Mouse (Mus musculus) lung, adult 2 months (tissue): ENCODE results near the gene Vwa7. TPM values are rescaled to one million over a fixed set of nuclear protein-coding genes. Genes with fewer than 3 reads are reported as not detected.

Experiments
- DNase-seq: peaks from one replicate; pipeline ENCODE4 v3.0.0; 2022
- H3K4me1 ChIP-seq: fragments of 200-500 bp; 2 replicates; pipeline ENCODE4 v1.6.1; 2011; ENCODE audit warnings: low read length; ENCODE audit not compliant: control insufficient read depth, insufficient read depth
- H3K4me3 ChIP-seq: fragments of 200-500 bp; replicated peaks from 2 replicates; pipeline ENCODE3; 2011; ENCODE audit warnings: low read depth, mild to moderate bottlenecking, control low read depth, low read length; ENCODE audit errors: extremely low read depth
- CTCF ChIP-seq: fragments of 200-500 bp; IDR thresholded peaks from 2 replicates; pipeline ENCODE4 v1.5.1; 2011; ENCODE audit warnings: mild to moderate bottlenecking, low read length, control low read depth; ENCODE audit not compliant: insufficient read depth
- POLR2A ChIP-seq: fragments of 200-500 bp; IDR thresholded peaks from 2 replicates; pipeline ENCODE4 v1.6.1; 2011; ENCODE audit warnings: low read depth, mild to moderate bottlenecking, control low read depth, low read length, borderline replicate concordance; ENCODE audit errors: extremely low read depth
- WGBS: fragments of 180-500 bp; shearing (Covaris S2); methylation state at CpG from one replicate; pipeline ENCODE4 v1.1.7; 2018; 5-methylcytosine and 5-hydroxymethylcytosine counted together
- polyA plus RNA-seq: library from polyadenylated mRNA; depleted of rRNA; stranded (reverse); fragments of >200 nt; gene quantifications from 2 replicates; pipeline ENCODE4 v1.2.3, GENCODE M21; 2012; rRNA removed

Gene Vwa7
- polyA plus RNA-seq, 1 experiment = 4.0 TPM

DNA sequence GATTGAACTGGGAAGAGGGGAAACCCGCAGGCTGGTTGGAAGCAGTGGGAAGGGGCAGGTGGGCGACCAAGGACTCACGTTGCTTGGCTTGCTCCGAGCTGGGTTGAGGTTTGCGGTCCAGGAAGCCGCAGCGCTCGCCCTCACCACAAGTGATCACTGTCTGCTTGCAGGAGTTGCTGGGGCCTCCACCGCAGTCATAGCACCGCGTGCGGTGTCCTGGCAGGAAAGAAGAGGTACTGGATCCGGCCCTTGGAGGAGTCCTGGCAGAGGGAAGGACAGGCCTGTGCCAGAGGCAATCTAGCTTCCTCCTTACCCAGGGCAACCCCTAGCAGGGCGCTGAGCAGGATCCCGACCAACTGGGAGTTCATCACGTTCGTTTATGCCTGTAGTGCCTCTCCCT is 57.7 kb downstream of the Vwa7 start:
- Histone ChIP-seq H3K4me1 (no peaks in the 10 kb centered on the region; the same call in none of the 2 replicates), H3K4me3 (no peak overlapping the region)
- DNase-seq = no peak
- WGBS = 54% methylated on average over 17 of the region's 17 CpGs
- TF ChIP-seq POLR2A (no peak), CTCF (no peak)

Other genes with a start within 250 kb of the Vwa7 start
- 0.19 and 0.27 TPM in 2 replicates for gene Cyp21a1, start 212.0 kb upstream of the Vwa7 start, polyA plus RNA-seq
- 45.1 and 46.0 TPM in 2 replicates for gene Stk19, start 179.6 kb upstream of the Vwa7 start, polyA plus RNA-seq
- 45.6 and 58.1 TPM in 2 replicates for gene Dxo, start 179.6 kb upstream of the Vwa7 start, polyA plus RNA-seq
- gene Skiv2l, start 166.4 kb upstream of the Vwa7 start, polyA plus RNA-seq = 77.8 and 94.8 TPM in 2 replicates
- gene Nelfe, start 166.2 kb upstream of the Vwa7 start, polyA plus RNA-seq = 22.4 and 23.2 TPM in 2 replicates
- 20.8 and 23.8 TPM in 2 replicates for gene Cfb, start 154.1 kb upstream of the Vwa7 start, polyA plus RNA-seq
- gene Zbtb12, start 137.1 kb upstream of the Vwa7 start, polyA plus RNA-seq = 10.6 and 12.3 TPM in 2 replicates
- not detected in 2 replicates for gene Gm20547, start 134.5 kb upstream of the Vwa7 start, polyA plus RNA-seq
- gene C2, start 118.3 kb upstream of the Vwa7 start, polyA plus RNA-seq = 25.8 and 27.7 TPM in 2 replicates
- gene Ehmt2, start 118.1 kb upstream of the Vwa7 start, polyA plus RNA-seq = 192 and 199 TPM in 2 replicates
- gene Slc44a4, start 102.1 kb upstream of the Vwa7 start, polyA plus RNA-seq = 11.6 and 13.5 TPM in 2 replicates
- 40.4 and 46.6 TPM in 2 replicates for gene Neu1, start 85.3 kb upstream of the Vwa7 start, polyA plus RNA-seq
- gene Hspa1b, start 57.3 kb upstream of the Vwa7 start, polyA plus RNA-seq = 20.1 and 93.1 TPM in 2 replicates
- gene Gm20481, start 46.7 kb upstream of the Vwa7 start, polyA plus RNA-seq = not detected in 2 replicates
- 12.9 and 66.3 TPM in 2 replicates for gene Hspa1a, start 44.4 kb upstream of the Vwa7 start, polyA plus RNA-seq
- 0.81 and 1.3 TPM in 2 replicates for gene Hspa1l, start 43.9 kb upstream of the Vwa7 start, polyA plus RNA-seq
- 42.3 and 51.6 TPM in 2 replicates for gene Lsm2, start 34.7 kb upstream of the Vwa7 start, polyA plus RNA-seq
- 119 and 159 TPM in 2 replicates for gene Vars, start 15.6 kb upstream of the Vwa7 start, polyA plus RNA-seq
- 2.1 and 2.8 TPM in 2 replicates for gene Sapcd1, start 11.4 kb downstream of the Vwa7 start, polyA plus RNA-seq
- gene Msh5, start 30.2 kb downstream of the Vwa7 start, polyA plus RNA-seq = 5.4 and 6.0 TPM in 2 replicates
- gene Clic1, start 33.4 kb downstream of the Vwa7 start, polyA plus RNA-seq = 124 and 153 TPM in 2 replicates
- gene Ddah2, start 42.5 kb downstream of the Vwa7 start, polyA plus RNA-seq = 137 and 141 TPM in 2 replicates
- 3.8 and 90.0 TPM in 2 replicates for gene Ly6g6c, start 48.8 kb downstream of the Vwa7 start, polyA plus RNA-seq
- gene Mpig6b, start 49.6 kb downstream of the Vwa7 start, polyA plus RNA-seq = 1.0 and 2.1 TPM in 2 replicates
- 5.8 and 25.7 TPM in 2 replicates for gene Ly6g6e, start 60.3 kb downstream of the Vwa7 start, polyA plus RNA-seq
- gene Ly6g6d, start 61.5 kb downstream of the Vwa7 start, polyA plus RNA-seq = 14.5 and 16.7 TPM in 2 replicates
- 0.16 and 0.84 TPM in 2 replicates for gene Ly6g6f, start 69.0 kb downstream of the Vwa7 start, polyA plus RNA-seq
- 196 and 245 TPM in 2 replicates for gene Abhd16a, start 72.7 kb downstream of the Vwa7 start, polyA plus RNA-seq
- gene Ly6g5c, start 91.7 kb downstream of the Vwa7 start, polyA plus RNA-seq = not detected in 2 replicates
- 1.4 and 2.0 TPM in 2 replicates for gene Ly6g5b, start 98.8 kb downstream of the Vwa7 start, polyA plus RNA-seq
- gene Gpank1, start 104.9 kb downstream of the Vwa7 start, polyA plus RNA-seq = 17.9 and 21.9 TPM in 2 replicates
- 232 and 297 TPM in 2 replicates for gene Csnk2b, start 105.5 kb downstream of the Vwa7 start, polyA plus RNA-seq
- 12.1 and 12.9 TPM in 2 replicates for gene D17H6S53E, start 109.8 kb downstream of the Vwa7 start, polyA plus RNA-seq
- gene Apom, start 115.5 kb downstream of the Vwa7 start, polyA plus RNA-seq = 0.12 TPM in 1 of 2 replicates, not detected in the other
- 227 and 234 TPM in 2 replicates for gene Bag6, start 118.6 kb downstream of the Vwa7 start, polyA plus RNA-seq
- 327 and 373 TPM in 2 replicates for gene Prrc2a, start 148.3 kb downstream of the Vwa7 start, polyA plus RNA-seq
- gene Aif1, start 159.5 kb downstream of the Vwa7 start, polyA plus RNA-seq = 1.4 and 1.6 TPM in 2 replicates
- gene Lst1, start 171.9 kb downstream of the Vwa7 start, polyA plus RNA-seq = 19.7 and 37.0 TPM in 2 replicates
- gene Ltb, start 177.9 kb downstream of the Vwa7 start, polyA plus RNA-seq = 28.1 and 29.9 TPM in 2 replicates
- gene Tnf, start 185.4 kb downstream of the Vwa7 start, polyA plus RNA-seq = 2.1 and 2.5 TPM in 2 replicates
- gene Lta, start 188.8 kb downstream of the Vwa7 start, polyA plus RNA-seq = 1.0 and 1.1 TPM in 2 replicates
- 1.2 TPM in 1 of 2 replicates, not detected in the other for gene Gm16181, start 204.3 kb downstream of the Vwa7 start, polyA plus RNA-seq
- gene Atp6v1g2, start 217.1 kb downstream of the Vwa7 start, polyA plus RNA-seq = 6.3 and 8.1 TPM in 2 replicates
- gene Nfkbil1, start 219.2 kb downstream of the Vwa7 start, polyA plus RNA-seq = 16.5 and 21.6 TPM in 2 replicates
- gene Ddx39b, start 225.2 kb downstream of the Vwa7 start, polyA plus RNA-seq = 245 and 304 TPM in 2 replicates
- 878 and 1,286 TPM in 2 replicates for gene H2-D1, start 246.2 kb downstream of the Vwa7 start, polyA plus RNA-seq